Mouse (Mus musculus) C2C12 (cell line): ENCODE results near the gene Pim1. TPM values are rescaled to one million over a fixed set of nuclear protein-coding genes. Genes with fewer than 3 reads are reported as not detected.
"Not testable (repeated sequence)": the region's sequence is repeated elsewhere in the genome, so short reads cannot be mapped to it uniquely, and the experiment has no call there.

Experiments used
- H3K27me3 ChIP-seq: one replicate; pipeline ENCODE4 v1.6.1; 2011; ENCODE audit not compliant: control insufficient read depth, insufficient read depth, insufficient read length
- H3K36me3 ChIP-seq: one replicate; pipeline ENCODE4 v1.6.1; 2011; ENCODE audit not compliant: control insufficient read depth, insufficient read depth
- H3K4me3 ChIP-seq: one replicate; pipeline ENCODE4 v1.5.1; 2011; ENCODE audit warnings: mild to moderate bottlenecking, control low read depth; ENCODE audit not compliant: poor library complexity, insufficient read depth, severe bottlenecking
- H3K79me2 ChIP-seq: one replicate; pipeline ENCODE4 v1.6.1; 2011; ENCODE audit not compliant: control insufficient read depth, insufficient read depth
- H3K79me3 ChIP-seq: one replicate; pipeline ENCODE4 v1.6.1; 2011; ENCODE audit warnings: low read depth, control low read depth
- H3ac ChIP-seq: one replicate; pipeline ENCODE3; 2011; ENCODE audit warnings: low read depth; ENCODE audit not compliant: control insufficient read depth, insufficient read length
- CEBPB ChIP-seq: IDR thresholded peaks from one replicate; pipeline ENCODE4 v1.6.1; 2011; ENCODE audit warnings: low read depth, mild to moderate bottlenecking, control low read depth, moderate library complexity
- CTCF ChIP-seq: IDR thresholded peaks from one replicate; pipeline ENCODE4 v1.5.1; 2011; ENCODE audit not compliant: control insufficient read depth, insufficient read depth, insufficient read length
- FOSL1 ChIP-seq: IDR thresholded peaks from one replicate; pipeline ENCODE4 v1.8.0; 2011; ENCODE audit warnings: mild to moderate bottlenecking, low read length; ENCODE audit not compliant: poor library complexity, insufficient read depth, severe bottlenecking
- MAX ChIP-seq: IDR thresholded peaks from one replicate; pipeline ENCODE4 v1.6.1; 2011; ENCODE audit warnings: mild to moderate bottlenecking, control low read depth
- MYOD1 ChIP-seq: IDR thresholded peaks from one replicate; pipeline ENCODE4 v1.6.1; 2011; ENCODE audit warnings: low read depth; ENCODE audit not compliant: control insufficient read depth, insufficient read length
- MYOG ChIP-seq: IDR thresholded peaks from one replicate; pipeline ENCODE4 v1.6.1; 2011; ENCODE audit not compliant: control insufficient read depth, insufficient read length; ENCODE audit errors: extremely low read depth
- USF1 ChIP-seq: IDR thresholded peaks from one replicate; pipeline ENCODE4 v1.6.1; 2011; ENCODE audit warnings: low read depth, mild to moderate bottlenecking, control low read depth, moderate library complexity
- polyA plus RNA-seq: library from polyadenylated mRNA; unstranded; fragments of >200 nt; fragmentation: generic; extraction: Trizol; gene quantifications from one replicate; pipeline ENCODE4 v1.2.1, GENCODE M21; 2012; ENCODE audit warnings: missing spikeins

The Pim1 gene
- polyA plus RNA-seq, 1 experiment, result 4.8 TPM

GRCm38 (mm10) chr17:29448055-29448454, 42.5 kb upstream of the Pim1 start:
- Histone ChIP-seq H3K79me3 (no peaks in the 10 kb centered on the region), H3K27me3 (no peaks in the 10 kb centered on the region), H3K79me2 (no peaks in the 10 kb centered on the region), H3K4me3 (no peak overlapping the region), H3K36me3 (no peaks in the 10 kb centered on the region), H3ac (no peak overlapping the region)
- TF ChIP-seq MYOD1, result no peak
- no peak for TF ChIP-seq MYOG
- TF ChIP-seq USF1, result no peak
- TF ChIP-seq FOSL1, result no peak
- no peak for TF ChIP-seq MAX

- H3K79me2 ChIP-seq, result no peaks in the 10 kb centered on the region
- H3ac ChIP-seq, result no peak overlapping the region
- H3K4me3 ChIP-seq, result no peak overlapping the region
- H3K79me3 ChIP-seq, result no peaks in the 10 kb centered on the region
- H3K27me3 ChIP-seq, result no peaks in the 10 kb centered on the region
- no peaks in the 10 kb centered on the region for H3K36me3 ChIP-seq
- TF ChIP-seq CEBPB, result no peak
- TF ChIP-seq FOSL1, result no peak
- TF ChIP-seq MYOG, result no peak
- no peak for TF ChIP-seq USF1
- TF ChIP-seq MYOD1, result no peak
- TF ChIP-seq MAX, result no peak
- no peak for TF ChIP-seq CTCF
These were observed 42.0 kb upstream of the Pim1 start for GRCm38 (mm10) chr17:29448561-29448960.

GRCm38 (mm10) chr17:29450899-29451840, 39.4 kb upstream of the Pim1 start:
- Histone ChIP-seq H3K4me3 (no peak overlapping the region), H3K36me3 (no peaks in the 10 kb centered on the region)

GRCm38 (mm10) chr17:29451841-29452210, 38.7 kb upstream of the Pim1 start:
- TF ChIP-seq MYOD1 (no peak), CEBPB (no peak), CTCF (no peak), FOSL1 (no peak), USF1 (no peak), MAX (no peak), MYOG (no peak)
- Histone ChIP-seq H3K36me3 (no peaks in the 10 kb centered on the region), H3K4me3 (no peak overlapping the region), H3K79me2 (no peaks in the 10 kb centered on the region), H3ac (no peak overlapping the region), H3K79me3 (no peaks in the 10 kb centered on the region), H3K27me3 (no peaks in the 10 kb centered on the region)

More at GRCm38 (mm10) chr17:29450899-29451840, 39.4 kb upstream of the Pim1 start:
- Histone ChIP-seq H3K79me2 (no peaks in the 10 kb centered on the region), H3ac (no peak overlapping the region), H3K79me3 (no peaks in the 10 kb centered on the region), H3K27me3 (no peaks in the 10 kb centered on the region)
- TF ChIP-seq FOSL1, result no peak
- TF ChIP-seq MYOD1, result no peak
- TF ChIP-seq USF1, result no peak
- TF ChIP-seq MAX, result no peak
- TF ChIP-seq CTCF, result no peak
- TF ChIP-seq CEBPB, result no peak
- TF ChIP-seq MYOG, result no peak

GRCm38 (mm10) chr17:29454119-29454518, 36.4 kb upstream of the Pim1 start:
- not testable (repeated sequence) for H3K4me3 ChIP-seq, H3K79me3 ChIP-seq, H3K79me2 ChIP-seq, H3K27me3 ChIP-seq, H3ac ChIP-seq, H3K36me3 ChIP-seq
